Comparison of ENCODE assay signal across 21 mouse cellular contexts in the genomic region with DNA sequence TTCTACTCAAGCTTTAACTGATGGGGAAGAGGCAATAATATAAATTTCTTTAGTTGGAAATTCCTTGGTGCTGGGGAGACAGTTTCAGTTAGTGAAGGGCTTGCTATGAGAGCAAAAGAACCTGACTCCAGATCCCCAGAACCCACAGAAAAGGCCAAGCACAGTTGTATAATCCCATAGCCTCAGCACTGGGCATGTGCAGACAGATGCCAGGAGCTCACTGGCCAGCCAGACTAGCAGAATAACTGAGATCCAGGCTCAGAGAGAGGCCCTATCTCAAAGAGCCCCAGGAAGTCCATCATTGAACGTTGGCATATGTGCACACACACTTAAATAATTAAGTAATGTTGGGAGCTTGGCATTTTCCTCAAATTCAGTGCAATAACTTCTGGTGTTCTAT.
DNase-seq lines count a peak whose midpoint lies in the region; ATAC-seq and TF ChIP-seq lines count a peak whose summit lies in the region.
"Had no signal": no experiment of that assay in that cellular context is flagged by ENCODE, and none has a peak within 500 bp of the region (broad histone marks: within the 10 kb centered on the region; RNA-seq: fewer than 3 reads in every experiment).

No protein-coding gene starts in this region.

- H3K4me3 ChIP-seq in heart, postnatal 0 days (ENCODE audit: low read depth, low read length): no peak overlapping the region
- H3K4me3 ChIP-seq in heart, embryonic 10.5 days: no peak overlapping the region
- H3K4me3 ChIP-seq: embryonic facial prominence, embryonic 15.5 days; erythroblast, embryonic 14.5 days; forebrain, embryonic 10.5 days; heart, adult 2 months; heart, embryonic 13.5 days; hindbrain, embryonic 13.5 days had no signal

- TF ChIP-seq CTCF in heart, postnatal 0 days (IDR thresholded peaks at IDR 0.05; ENCODE audit: low read depth): no peak

- H3K9ac ChIP-seq in heart, postnatal 0 days (replicated peaks; ENCODE audit: low read depth, low read length): no peak overlapping the region
- H3K9ac ChIP-seq: embryonic facial prominence, embryonic 15.5 days; heart, embryonic 13.5 days; hindbrain, embryonic 13.5 days had no signal

- DNase-seq in cerebellum, adult 11-12 months: peak; percentile 34
- DNase-seq in cerebellum, postnatal 4 days (ENCODE audit: low spot score in 2 of 2): no peak
- no peak for DNase-seq in heart, postnatal 0 days (ENCODE audit: low spot score)
- DNase-seq in heart, embryonic 10.5 days (ENCODE audit: low spot score): no peak
- DNase-seq in cerebellum, postnatal 25 days: peak; percentile 39 to 54
- no peak for DNase-seq in T-cell, adult 2 months (ENCODE audit: low spot score)
- DNase-seq in frontal cortex, postnatal 14 days (ENCODE audit: low spot score in 2 of 2): no peak
- DNase-seq: adrenal gland, adult 2 months; embryo, embryonic 11 days; gastrocnemius, postnatal 10 days; kidney, adult 11 months; kidney, adult 9 months had no signal

- no peak for TF ChIP-seq EP300 in heart, postnatal 0 days (IDR thresholded peaks at IDR 0.05; ENCODE audit: low read depth)

- peaks cover 3% of the 10 kb centered on the region; the same call in 1 of the 2 replicates for H3K4me1 ChIP-seq in heart, postnatal 0 days (ENCODE audit: control insufficient read depth, insufficient read depth)
- peaks cover 16% of the 10 kb centered on the region; the same call in 1 of the 2 replicates for H3K4me1 ChIP-seq in heart, embryonic 10.5 days
- H3K4me1 ChIP-seq: embryonic facial prominence, embryonic 15.5 days; forebrain, embryonic 10.5 days; hindbrain, embryonic 13.5 days had no signal

- H3K36me3 ChIP-seq in heart, postnatal 0 days (replicated peaks; ENCODE audit: control insufficient read depth, insufficient read depth, low read length): no peaks in the 10 kb centered on the region
- no peaks in the 10 kb centered on the region for H3K36me3 ChIP-seq in heart, embryonic 10.5 days
- H3K36me3 ChIP-seq: embryonic facial prominence, embryonic 15.5 days; forebrain, embryonic 10.5 days; heart, embryonic 13.5 days; hindbrain, embryonic 13.5 days had no signal

- WGBS in heart, postnatal 0 days: 17% methylated on average over 1 of the region's 1 CpGs
- WGBS in heart, embryonic 10.5 days: 67% methylated on average over 1 of the region's 1 CpGs

- H3K9me3 ChIP-seq in heart, postnatal 0 days (replicated peaks; ENCODE audit: control insufficient read depth, low read length): 0 out of 2 replicates have a peak, but pooled peaks cover 4% of the 10 kb centered on the region
- no peaks in the 10 kb centered on the region for H3K9me3 ChIP-seq in heart, embryonic 10.5 days
- H3K9me3 ChIP-seq: embryonic facial prominence, embryonic 15.5 days; forebrain, embryonic 10.5 days; heart, embryonic 13.5 days; hindbrain, embryonic 13.5 days had no signal

- H3K4me2 ChIP-seq in heart, postnatal 0 days (ENCODE audit: low read depth, low read length): no peak overlapping the region
- H3K4me2 ChIP-seq: embryonic facial prominence, embryonic 15.5 days; heart, embryonic 13.5 days; hindbrain, embryonic 13.5 days had no signal

- H3K27ac ChIP-seq in heart, postnatal 0 days (ENCODE audit: low read depth): peak overlapping the region; percentile 15; the same call in 1 of the 2 replicates
- H3K27ac ChIP-seq in heart, embryonic 10.5 days: no peak overlapping the region
- H3K27ac ChIP-seq: embryonic facial prominence, embryonic 15.5 days; forebrain, embryonic 10.5 days; heart, adult 2 months; heart, embryonic 13.5 days; hindbrain, embryonic 13.5 days; hindbrain, postnatal 0 days had no signal

- no peaks in the 10 kb centered on the region for H3K27me3 ChIP-seq in heart, postnatal 0 days (ENCODE audit: control insufficient read depth, insufficient read depth, low read length)
- H3K27me3 ChIP-seq in heart, embryonic 10.5 days (ENCODE audit: insufficient read depth, poor library complexity, severe bottlenecking): no peaks in the 10 kb centered on the region
- H3K27me3 ChIP-seq: embryonic facial prominence, embryonic 15.5 days; heart, embryonic 13.5 days; hindbrain, embryonic 13.5 days had no signal

- ATAC-seq in heart, postnatal 0 days (ENCODE audit: insufficient read depth, low read depth): peak; percentile 55; the same call in 1 of the 2 replicates
- ATAC-seq: activated CD4-positive, CD25-positive, alpha-beta regulatory T cell, adult 4 months; forebrain, embryonic 14.5 days; hindbrain, postnatal 0 days had no signal

Comparison
In these comparisons a context has a peak if more than half of its experiments do, and no peak if none do; other contexts are left out.
1. DNase-seq: peak in cerebellum, adult 11-12 months (single experiment) and cerebellum, postnatal 25 days (2 of 2); none in cerebellum, postnatal 4 days (0 of 2), heart, postnatal 0 days (single experiment), heart, embryonic 10.5 days (single experiment), T-cell, adult 2 months (single experiment) and frontal cortex, postnatal 14 days (0 of 2).